Mouse (Mus musculus) A20 (cell line): ENCODE results near the gene Dock8.

Experiments
- DNase-seq: peaks from one replicate; pipeline ENCODE4 v3.0.0-alpha.2; 2011; ENCODE audit warnings: low read depth, low spot score

Gene Dock8

DNA sequence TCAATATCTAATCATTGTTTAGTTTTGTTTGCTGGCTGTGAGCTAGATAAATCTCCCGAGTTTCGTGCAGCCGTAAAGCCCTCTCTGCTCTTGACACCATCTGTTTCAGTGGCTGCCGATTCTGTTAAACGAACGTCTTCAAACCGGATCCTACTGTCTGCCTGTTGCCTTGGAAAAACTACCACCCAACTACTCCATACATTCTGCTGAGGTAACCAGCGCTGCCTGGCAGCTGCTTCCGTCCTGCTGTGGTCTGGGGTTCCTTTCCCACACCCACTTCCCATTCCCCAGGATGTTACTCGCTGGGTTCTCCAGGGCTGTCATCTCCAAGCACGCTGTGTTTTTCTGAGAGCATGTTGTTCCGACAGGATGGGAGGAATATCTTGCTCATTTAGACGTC, 123.7 kb downstream of the Dock8 start:
- DNase-seq: no peak

DNA sequence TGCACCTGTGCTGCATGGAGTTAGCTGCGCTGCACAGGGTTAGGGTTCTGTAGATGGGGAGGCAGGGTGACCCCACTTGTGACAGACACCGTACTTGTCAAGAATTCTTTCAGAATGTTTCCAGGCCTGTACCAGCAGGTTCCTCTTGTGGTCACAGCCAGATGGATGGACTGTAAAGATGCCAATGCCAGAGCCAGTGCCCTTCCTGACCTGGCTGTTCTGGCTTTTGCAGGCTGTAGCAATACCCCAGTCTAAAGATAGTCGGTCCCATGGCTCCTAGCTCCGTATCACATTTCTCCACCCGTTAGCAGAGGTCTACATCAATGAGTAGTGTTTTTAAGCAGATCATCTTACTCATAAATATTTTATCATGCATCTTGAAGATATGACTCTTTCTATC, 124.1 kb downstream of the Dock8 start:
- no peak for DNase-seq

DNA sequence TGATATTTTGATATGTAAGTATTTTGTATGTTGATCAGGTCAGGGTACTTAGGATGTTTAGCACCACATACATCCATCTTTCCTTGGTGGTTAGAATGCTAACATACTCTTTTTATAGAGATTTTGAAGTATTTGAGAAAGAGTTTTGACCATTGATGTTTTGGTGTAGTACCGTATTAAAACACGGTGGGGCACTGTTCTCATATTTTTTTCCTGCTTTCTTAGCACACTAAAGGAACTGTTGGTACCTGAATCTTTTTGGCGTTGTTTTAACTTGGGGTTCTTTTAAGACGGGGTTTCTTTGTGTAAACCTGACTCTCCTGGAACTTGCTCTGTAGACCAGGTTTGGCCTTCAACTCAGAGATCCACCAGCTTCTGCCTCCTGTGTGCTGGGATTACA, 133.0 kb downstream of the Dock8 start:
- peak; percentile 23 for DNase-seq

DNA sequence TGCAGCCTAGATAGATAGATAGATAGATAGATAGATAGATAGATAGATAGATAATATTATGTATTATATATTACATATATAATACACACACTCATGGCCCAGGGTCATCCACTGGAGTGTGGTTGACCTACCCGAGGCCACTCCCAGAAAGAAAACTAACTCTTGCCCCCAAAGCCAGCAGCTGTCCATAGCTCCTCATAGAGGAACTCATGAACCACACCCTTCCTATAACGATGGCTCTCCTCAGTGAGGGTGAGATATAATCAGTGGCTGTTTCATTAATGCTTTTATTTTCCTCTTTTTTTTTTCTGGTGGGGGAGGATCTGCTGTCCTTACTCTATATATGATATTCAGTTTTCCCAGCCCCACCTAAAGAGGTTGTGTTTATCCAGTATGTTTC, 134.6 kb downstream of the Dock8 start:
- no peak for DNase-seq

DNA sequence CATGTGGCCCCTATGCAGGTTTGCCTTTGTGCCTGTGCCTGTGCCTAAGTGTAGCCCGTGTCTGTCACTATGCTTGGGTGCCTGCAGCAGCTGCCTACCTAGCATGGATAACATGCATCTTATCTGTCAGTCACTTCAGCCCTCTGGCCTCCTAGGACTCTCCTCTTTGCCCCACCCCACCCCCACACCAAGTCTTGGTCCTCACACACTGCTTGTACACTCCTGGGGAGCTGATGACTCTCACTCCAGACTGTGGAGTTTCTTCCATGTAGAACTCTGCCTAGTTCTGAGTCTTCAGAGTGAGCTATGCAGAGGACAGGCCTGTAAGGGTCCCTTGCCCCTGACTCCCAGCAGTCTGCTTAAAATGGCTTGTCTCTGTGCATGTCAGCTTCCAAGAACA, 136.8 kb downstream of the Dock8 start:
- no peak for DNase-seq

DNA sequence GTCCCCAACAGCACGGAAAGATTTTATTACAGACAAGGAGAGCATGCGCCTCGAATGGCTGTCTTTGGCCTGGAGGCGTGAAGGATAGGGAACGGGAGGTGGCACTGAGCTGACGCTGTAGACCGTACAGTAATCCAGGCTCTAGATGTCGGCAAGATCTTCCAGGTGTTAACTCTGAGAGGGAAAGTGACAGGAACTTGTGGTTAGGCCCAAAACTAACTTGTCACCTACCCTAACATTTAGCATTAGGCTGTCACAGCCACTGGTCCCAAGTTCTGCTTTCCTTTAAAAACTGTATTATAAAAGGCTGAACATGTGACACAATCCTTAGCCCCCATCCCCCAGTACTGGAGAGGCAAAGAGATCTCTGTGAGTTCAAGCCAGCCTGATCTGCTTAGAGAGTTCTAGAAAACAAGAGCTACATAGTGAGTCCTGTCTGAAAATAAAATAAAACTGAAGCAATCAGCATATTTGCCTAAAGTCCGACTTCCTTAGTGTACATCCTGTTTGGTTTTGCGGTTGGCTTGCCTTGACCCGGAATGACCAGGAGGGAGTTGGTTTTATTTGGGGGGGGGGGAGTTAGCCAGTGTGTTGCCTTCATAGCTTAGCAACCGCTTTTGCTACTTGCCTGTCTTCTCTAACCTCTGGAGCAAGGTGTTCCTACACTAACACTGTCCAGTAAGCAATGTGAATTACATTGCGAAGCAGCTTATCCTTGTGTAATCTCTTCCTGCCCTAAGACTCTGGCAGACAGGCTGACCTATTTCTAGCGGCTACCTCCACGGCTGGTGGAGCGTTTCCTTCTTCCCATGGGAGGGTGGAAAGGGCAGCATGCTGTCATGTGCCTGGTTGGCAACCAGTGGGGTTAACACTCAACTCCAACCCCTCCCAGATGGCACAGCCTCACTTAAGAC, 138.8 kb downstream of the Dock8 start:
- peak; percentile 75 for DNase-seq

DNA sequence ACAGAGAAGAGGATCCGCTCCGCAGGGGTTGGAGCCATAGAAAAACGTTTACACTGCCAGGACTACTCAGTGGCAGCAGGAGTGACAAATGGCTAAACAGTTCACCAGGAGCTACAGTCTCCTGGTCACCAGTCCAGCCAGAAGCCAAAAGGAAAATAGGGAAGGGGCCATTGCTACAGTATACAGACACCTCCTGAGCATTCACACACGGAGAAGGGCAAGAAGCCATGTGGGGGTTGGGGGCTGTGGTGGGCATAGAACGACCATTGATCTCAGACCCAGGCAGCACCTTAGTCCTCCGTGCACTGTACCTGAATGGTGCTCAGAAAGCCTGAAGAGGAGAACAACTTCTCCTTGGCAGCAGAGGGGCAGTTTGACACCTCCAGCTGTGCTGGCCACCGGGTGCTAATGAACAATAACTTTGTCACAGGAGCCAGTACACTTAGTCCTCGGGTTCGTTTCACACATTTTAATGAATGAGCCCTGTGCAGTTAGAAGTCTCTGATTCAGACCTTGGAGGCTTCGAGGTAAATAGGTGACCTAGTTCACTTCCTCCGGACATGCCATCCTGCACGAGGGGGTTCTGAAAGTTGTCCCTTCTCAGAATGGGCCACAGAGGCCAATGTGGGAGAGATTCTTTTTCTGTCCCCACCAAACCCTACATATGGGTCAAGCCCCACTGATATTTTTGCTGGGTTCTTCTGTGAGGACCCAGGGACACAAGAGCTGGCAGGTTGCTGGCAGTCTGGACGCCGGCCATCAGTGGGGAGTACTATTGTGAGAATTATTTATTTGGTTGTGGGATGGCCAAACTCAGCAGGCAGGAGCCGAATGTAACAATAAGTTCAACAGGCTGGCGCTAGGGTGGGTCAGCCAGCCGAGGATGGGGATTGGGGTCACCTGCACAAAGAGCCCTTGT, 145.0 kb downstream of the Dock8 start:
- no peak for DNase-seq

DNA sequence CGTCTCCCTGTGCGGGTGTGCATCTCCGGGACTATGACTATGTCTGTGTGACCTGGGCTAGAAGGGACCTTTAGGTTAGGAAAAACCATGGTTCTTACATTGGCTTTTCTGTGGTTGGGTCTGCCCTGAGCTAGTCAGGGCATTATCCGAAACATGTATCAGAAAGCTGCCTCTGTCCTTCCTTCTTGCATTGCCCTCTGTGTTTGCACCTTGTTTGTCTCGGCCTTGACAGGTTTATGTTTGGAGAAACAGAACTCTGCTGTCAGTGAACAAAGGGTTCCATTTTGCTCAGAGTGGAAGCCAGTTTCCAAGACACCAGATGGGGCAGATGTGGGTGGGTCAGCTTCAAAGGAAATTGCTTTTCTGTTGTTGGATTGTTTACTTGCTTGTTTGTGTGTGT, 145.8 kb downstream of the Dock8 start:
- DNase-seq: no peak

DNA sequence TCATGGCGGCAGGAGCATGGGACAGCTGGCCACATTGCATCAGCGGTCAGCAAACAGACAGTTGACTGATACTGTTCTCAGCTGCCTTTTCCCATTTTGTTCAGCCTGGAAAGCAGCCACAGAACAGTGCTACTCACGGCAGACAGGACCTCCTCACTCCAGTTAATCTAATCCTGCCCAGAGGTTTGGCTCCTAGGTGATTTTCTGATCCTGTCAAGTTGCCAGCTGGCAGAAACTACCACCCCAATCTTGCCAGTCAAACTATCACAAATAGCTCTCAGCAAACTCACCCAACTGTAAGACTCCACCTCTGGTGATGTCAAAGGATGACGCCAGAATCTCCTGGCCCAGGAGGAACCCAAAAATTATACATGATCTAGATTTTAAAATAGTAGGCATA, 146.8 kb downstream of the Dock8 start:
- DNase-seq: no peak

DNA sequence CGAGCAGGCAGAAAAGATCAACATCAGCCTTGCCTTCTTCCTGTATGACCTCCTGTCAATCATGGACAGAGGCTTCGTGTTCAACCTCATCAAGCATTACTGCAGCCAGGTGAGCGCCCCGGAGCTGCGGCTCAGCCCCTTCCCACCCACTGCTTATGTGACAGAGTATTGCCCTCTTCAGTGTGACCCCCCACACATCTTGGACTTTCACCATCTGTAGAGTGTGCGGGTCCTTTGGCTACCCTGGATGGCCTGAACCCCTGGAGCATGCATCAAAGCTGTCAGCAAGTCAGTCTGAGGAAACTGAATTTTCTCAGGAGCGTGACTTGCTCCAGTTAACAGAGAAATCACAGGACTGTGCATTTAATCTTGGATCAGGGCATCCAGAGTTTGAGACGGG, 150.5 kb downstream of the Dock8 start:
- DNase-seq: no peak

DNA sequence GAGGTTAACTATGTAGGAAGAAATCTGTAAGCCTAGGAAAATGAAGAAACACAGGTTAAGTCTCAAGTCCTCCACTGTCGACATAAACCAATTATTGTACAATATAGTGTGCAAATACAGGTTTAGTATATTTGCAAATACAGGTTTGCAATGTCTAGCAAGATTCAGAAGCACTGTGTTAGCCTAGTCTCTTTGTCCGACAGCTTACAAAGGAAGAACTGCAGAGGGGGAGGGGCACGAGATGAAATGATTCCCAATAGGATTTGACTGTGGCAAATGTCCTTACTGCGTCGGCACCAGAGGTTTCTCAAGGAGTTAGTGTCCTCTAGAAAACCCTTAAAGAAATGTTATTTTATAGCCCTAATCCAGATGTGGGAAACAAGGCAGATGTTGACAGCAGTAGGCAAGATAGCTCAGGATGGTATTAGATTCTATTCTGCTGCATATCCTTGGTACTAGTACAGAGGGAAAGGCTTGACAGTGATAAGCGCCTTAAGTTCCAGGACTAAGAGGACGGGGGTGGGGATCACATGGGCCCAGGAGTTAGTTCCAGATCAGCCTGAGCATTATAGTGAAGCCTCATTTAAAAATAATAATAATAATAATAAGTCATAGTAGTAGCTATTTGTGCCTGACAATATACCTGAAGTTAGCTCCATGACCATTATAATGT, 155.3 kb downstream of the Dock8 start:
- DNase-seq: no peak

DNA sequence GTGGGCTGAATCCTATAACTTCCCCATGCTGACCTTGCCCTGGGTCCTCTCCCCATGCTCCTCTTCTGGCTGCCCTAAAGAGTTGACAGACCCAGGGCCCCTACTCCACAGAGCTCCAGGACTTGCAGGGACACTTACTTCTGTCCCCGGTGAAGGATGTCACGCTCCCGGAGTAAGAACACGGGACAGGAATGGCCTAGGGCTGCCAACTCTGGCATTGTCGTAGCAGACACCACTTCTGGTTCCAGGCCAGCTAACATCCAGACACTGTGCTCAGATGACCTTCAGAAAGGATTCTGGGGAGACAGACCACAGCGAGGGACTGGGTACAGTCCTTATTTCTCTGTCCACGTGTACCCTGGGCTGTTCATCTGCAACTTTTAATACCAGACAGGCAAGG, 155.9 kb downstream of the Dock8 start:
- no peak for DNase-seq

DNA sequence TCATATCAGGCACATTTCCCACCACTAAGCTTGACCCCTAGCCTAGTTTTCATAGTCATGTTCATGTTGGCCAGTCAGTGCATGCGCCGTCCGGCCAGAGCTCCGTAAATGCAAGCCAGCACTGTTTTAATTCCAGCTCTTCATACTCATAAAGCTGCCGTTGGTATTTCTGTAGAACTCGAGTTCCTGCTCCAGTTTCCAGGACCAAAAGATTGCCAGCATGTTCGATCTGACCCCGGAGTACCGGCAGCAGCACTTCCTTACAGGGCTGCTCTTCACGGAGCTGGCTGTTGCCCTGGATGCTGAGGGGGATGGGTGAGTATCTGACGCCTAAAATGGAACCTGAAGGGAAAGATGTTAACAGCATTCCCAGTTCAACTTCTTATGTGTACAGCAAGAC, 156.4 kb downstream of the Dock8 start:
- DNase-seq: no peak

DNA sequence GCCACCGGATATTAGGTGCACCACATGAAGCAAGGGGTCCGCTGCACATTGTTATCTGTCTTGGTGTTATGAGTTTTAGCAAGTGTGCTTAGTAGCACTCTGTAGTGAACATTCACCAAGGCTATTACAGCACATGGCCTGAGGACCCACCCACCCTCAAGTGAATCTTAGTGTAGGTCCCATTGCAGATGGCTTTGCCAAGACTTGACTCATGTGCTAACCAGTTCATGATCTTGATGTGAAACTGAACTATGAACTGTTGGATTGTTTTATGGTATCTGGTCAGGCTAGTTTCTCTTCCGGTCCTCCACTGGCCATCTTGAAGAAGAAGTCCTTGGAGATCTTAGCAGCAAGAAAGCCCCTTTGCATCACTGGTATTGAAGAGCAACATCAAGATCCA, 162.9 kb downstream of the Dock8 start:
- DNase-seq: no peak

DNA sequence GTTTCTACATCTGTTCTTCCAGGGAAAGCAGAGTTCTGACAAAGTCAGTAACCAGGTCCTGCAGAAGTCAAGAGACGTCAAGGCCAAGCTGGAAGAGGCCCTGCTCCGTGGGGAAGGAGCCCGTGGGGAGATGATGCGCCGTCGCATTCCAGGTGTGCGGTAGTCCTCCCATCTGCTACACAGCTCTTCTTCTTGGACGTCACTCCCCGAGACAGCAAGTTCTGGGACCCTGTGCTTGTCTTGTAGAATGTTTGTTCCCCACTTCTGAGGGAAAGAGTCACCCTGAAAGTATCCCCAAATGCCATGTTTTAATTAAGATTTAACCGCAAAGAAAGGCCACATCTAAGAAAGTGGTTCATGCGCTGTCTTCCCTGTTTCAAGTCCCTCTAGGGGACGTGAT, 164.1 kb downstream of the Dock8 start:
- DNase-seq: no peak

DNA sequence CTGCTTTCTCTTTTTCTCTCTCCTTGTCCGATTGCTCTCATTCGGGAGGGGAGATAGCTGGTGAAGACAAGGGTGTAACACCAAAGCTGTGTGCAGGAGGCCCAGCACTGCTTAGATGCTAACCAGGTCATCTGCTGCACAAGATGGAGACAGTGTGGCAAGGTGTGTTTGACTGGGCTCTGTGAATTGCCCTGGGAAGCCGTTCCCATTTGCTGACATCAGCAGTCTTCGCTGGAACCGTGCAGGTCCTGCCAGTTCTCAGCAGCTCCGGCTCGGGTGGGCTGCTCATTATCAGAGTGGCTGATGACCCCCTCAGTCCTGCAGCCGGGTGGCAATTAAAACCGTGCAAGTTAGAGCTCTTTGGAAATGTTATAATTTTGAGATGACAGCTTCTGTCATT, 167.1 kb downstream of the Dock8 start:
- no peak for DNase-seq

DNA sequence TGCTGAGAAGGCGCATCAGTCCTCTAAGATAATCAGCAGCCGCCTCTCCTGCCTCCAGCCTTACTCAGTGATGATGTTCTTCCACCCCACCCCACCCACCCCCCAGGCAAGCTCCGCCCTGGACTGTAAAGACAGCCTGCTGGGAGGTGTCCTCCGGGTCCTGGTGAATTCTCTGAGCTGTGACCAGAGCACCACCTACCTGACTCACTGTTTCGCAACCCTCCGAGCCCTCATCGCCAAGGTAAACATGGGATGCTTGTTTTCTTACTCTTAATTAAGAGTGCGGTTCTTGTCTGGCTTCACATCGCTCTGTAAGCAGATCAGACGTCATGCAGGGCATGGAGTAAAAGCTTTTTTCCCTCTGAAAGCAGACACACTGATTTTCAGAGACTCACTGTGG, 172.1 kb downstream of the Dock8 start:
- no peak for DNase-seq

DNA sequence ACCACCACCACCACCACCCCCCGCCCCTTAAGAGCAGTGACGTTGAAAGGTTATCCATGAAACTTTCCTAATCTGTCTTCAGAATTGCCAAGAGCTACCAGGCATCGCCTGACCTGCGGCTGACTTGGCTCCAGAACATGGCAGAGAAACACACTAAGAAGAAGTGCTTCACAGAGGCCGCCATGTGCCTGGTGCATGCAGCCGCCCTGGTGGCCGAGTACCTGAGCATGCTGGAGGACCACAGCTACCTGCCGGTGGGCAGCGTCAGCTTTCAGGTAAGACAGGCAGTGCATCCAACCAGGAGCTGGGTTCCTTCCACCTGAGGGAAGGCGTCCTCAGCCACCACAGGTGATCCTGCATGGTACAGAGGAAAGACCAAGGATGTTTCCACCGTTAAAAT, 177.4 kb downstream of the Dock8 start:
- no peak for DNase-seq

DNA sequence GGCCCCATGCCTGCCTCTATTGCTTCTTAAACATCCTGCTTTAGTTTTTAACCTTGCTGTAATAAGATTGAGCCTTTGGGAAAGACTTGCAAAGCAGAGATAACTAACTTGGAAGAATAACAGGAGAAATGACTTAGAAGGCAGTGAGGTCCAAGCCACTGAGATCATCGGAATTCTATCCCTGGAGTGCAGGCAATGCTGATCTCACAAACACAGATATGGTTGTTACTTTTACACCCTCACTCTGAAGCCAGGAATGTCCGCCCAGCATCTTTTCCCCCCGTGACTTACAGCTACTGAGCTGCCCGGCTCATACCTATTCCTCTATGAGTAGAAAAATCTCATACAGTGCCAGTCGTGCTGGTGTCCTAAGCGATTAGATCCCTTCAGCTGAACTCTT, 180.7 kb downstream of the Dock8 start:
- no peak for DNase-seq

DNA sequence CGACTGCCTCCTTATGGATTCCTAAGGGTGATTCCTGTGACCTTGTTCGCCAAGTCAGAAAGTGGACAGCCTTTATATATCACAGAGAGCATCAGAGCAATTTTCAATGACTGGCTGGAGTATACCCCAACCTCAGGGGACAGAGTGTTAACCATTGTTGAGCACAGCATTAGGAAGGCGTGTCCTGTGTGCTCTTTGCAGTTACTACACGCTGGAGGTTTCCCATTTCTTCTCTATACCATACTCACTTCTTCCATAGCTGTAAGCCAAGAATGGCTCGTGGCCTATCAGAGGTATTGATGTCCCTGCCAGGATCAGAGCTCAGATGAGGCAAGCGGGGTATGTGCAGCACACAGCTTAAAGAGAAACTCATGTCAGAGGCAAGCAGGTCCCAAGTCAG, 181.2 kb downstream of the Dock8 start:
- DNase-seq: no peak

DNA sequence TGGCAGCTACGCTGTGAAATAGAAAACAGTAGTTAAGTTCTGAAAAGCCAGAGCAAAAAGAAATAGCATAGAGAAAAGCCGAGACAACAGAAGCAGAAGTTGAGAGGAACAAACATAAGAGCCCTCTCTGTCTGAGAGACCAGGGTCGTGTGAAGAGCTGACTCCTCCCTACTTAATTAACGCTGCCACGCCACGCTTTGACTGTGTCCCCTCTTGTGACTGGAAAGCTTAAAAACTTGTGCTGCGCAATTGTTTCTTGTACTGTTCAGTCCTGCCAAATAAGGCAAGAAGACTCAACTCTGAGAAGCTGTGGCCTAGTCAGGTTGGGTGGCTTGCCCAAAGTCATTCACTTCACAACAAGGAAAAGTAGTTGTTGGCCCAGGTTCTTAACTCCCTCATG, 184.7 kb downstream of the Dock8 start:
- no peak for DNase-seq

DNA sequence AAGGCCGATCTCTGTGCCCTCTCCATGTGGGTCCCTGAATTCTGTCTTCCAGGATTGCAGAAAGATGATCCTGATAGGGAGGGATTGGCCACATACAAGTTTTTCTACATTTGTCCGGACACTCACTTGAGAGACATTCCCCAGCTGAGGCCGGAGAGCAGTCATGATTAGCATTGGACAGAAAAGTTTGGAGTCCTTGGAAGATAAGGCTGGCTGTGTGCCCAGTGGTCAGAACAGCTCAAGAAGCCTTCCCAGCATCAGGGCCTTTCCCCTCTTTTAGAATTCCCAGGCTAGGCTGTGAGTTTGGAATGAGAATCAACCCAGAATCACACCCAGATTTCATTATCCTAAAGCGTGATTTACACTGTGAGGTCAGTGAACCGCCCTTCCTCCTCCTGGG, 187.0 kb downstream of the Dock8 start:
- DNase-seq: no peak
